Mouse (Mus musculus) embryo, embryonic 9.5 days (tissue): ENCODE measurements around the gene Krt222.

ENCODE experiments used
- DNase-seq: peaks from one replicate; pipeline ENCODE4 v3.0.0-alpha.2; 2017; ENCODE audit errors: extremely low spot score

Gene Krt222

DNA sequence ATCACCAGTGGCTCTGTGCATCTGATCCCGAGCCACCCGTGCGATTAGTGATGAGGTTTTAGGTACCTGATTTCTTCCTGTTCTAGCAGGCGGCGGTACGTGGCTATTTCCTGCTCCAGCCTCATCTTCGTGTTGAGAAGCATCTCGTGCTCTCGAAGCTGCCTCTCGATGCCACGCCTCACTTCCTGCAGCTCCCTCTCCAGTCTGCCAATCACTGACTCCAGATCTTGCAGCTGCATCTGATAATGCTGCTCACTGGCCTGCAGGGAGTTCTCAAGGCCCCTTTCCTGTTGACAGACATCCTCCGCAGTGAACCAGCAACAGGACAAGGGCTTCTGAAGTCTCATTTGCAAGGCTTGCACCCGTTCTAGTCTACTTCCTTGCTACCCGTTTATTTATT lies 5.4 kb downstream of the Krt222 start:
- DNase-seq = no peak

DNA sequence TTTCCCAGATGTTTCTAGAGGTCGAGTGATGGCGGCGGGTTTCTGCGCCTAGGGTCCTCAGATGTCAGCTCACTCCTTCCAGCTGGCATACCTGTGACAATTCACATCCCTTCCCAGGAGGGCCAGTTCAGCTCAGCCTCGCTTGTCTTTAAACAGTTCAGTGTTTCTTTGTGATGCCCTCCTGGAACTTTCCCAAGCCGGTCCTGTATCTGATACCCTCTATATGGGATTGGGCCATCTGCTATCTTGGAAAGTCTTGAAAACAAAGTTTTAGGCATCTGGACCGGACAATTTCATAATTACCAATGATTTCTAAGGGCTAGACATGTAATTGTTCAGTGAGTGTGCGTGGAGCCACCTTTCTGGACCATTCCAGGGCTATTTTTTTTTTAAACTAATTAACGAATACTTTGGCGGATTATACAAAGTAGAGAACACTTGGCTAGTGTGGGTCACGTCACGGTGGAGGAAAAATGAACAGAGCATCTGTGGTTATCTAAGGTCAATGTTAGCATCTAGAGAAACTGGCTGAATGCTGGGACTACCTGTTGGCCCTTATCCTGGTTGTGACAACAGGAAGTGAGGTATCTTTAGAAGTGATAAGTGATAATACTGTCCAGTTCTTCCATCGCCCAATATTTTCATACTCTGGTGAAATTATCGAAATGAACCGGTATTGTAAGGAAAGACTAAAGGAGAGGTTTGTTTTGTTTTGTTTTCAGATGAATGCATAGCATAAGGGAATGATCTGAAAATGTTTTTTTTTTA lies 12.7 kb downstream of the Krt222 start:
- no peak for DNase-seq

DNA sequence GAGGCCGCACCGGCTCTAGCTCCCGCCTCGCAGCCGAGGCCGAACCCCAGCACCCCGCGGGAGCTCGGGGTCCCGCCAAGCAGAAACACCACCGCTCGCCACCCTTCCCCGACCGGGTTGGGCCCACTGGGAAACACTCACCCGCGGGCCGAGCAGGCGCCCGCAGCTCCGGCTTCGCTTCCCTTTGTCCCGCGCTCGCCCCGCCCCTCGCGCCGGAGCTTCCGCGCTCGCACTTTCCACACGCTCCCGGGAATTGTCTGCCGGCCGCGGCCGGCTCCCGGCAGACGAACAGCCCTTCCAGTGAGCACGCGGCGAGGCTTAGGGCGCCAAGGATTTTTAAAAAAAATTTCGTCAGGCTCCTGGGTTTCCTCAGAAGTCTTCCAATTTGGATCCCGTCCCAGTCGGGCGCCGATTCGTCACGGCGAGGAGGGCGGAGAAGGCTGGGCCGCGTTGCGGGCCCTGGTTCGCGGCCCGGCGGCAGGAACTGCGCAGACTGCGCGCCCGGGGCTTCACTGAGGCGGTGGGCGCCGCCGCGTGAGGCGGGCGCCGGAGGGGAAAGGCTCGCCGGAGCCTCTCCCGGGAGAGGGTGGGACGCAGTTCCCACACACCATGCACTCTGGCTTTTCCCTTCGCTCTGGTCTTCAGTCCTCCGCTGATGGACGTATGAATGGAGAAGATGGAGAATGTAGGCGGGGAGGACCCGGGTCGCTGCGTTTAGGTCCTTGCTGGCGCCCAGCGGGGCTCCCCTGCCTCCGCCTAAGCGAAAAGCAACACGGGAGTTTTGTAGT lies 13.4 kb downstream of the Krt222 start, which contains the start of gene Smarce1:
Smarce1 (minus strand) TSS at position 757 of the 788 bp plus-strand sequence.
- DNase-seq = peak; percentile 88

DNA sequence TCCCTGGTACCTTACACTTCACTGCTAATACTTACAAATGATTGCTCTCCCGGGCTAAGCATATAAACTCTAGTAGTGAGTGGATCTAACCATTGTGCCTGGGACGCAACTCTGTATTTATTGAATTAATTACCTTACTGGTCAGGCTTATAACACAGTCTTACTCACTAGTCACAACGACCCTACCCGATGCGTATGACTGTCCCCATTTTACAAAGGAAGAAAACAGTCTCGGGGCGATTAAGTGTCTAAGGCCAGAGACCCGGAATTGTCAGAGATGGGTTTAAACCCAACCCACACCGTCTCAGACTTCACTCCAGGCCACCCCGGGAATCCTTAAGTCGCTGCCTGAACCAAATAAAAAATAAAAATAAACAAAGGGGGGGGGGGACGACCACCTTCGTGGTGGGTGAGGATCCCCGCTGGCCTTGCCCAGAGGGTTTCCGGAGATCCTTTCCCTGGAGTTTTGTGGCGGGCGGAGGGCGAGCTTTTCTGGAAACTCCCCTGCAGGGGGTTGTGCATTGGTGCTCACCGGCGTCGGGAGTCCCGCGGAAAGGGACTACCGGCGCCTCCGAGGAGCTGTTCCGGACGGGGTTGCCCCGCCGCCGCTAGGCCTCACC lies 14.1 kb downstream of the Krt222 start:
- no peak for DNase-seq

DNA sequence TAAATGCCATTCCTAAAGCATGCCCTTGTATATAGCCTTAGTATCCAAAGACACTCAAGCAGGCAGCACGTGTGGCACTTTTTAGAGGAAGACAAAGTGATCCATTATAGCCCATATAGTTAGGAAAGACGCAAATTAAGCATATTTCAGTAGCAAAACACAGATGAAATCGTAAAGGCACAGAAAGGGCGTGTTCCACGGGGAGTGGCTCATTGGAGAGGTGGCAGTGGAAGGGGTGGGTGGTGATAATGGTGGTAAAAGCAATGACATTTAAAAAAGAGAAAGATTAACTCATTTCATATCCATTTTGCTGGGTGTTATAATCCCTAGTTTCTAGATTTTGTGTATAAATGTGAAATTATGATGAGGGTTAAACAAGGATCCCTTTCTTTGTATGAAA lies 17.6 kb downstream of the Krt222 start:
- no peak for DNase-seq

DNA sequence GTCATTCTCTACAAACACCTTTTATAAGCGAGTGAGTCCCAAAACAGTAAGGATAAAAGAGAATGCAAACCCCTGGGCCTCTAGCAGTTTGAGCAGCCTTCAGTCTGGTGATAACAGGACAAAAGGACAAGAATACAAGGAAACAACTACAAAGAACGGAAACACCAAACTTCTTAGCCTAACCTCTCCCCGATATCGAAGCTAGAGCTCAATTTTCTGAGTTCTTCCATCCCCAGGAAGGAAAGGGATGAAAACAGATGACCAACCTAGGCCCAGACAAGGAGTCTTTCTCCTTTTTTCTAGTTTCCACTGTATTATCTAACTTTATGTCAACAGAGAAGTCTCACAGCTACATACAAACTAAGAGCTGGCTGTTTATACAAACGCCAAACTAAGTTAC lies 20.6 kb downstream of the Krt222 start:
- DNase-seq = no peak

DNA sequence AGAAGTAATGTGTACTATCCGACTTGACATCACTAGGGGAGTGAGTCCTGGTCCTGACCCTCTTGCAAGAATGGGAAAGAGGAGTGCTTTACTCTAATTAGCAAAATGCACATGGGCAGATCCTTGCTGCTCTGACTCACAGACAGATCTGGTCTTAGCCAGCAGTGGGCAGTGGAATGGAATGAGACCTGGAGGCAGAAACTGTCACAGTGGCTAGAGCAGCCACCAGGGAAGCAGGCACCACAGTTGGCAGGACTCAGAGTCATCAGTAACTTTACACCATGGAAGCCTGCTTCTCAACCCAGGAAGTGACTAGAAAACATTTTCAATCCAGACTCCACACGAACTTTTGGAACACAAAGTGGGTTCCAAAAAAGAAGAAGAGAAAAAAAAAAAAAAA lies 22.1 kb downstream of the Krt222 start:
- DNase-seq = no peak

DNA sequence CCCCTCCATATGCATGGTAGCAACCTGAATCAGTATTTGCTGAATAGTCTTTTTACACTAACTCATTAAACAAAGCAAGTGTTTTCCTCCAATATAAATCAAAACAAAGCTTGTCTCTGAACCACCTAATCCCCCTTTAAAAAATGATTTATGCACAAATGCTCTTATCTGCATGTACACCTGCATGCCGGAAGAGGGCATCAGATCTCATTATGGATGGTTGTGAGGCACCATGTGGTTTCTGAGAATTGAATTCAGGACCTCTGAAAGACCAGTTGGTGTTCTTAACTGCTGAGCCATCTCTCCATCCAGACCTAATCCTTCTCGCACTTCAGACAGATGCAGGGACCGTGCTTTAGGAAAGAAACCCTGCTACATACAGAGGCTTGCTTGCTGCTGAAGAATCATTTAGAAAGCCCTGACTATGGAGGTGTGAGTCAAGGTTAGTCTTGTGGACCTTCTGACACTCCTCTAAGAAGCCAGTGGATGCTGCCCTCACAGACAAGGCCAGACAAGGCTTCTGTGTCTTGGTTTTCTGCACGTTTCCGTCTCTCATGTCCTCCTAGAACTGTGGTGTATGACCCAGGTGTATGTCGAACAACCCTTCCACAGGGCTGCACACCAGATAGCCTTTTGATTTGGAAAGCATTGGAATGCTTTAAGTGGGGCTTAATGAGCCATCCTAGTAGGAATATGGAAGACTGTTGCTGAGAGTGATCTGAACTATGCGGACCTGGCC lies 26.5 kb downstream of the Krt222 start:
- no peak for DNase-seq

DNA sequence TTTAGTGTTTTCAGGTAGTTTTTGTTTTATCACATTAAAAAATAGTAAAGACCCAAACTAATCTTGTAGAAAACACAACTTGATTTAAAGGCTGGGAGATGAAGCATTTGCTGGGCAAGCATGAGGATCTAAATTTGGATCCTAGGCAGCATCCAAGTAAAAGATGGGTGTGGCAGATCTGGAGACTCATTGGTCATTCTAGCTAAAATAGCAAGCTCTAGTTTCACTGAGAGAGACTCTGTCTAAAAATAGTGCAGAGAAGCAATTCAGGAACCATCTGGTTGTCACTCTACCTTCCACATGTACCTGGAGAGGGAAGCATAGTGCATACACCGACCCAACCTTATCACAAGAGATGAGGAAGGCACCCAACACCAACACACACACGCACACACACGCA lies 27.7 kb downstream of the Krt222 start:
- no peak for DNase-seq

DNA sequence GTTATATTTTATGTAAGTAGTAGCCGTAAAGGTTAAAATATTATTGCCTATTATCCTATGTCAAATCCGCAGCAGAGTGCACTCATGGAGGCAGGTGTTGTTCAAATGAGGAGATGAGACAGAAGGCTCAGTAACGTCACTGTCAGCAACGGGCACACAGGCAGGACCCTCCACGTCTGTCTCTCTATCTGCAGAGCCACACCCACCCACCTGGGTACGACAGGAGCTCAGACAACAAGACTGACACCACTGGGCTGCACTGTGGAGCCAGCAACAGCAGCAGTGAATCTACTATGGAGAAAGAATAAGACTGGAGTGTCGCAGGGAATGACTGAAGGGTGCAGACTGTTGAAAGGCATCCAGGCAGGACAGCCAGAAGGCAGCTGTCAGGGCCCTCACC lies 31.2 kb downstream of the Krt222 start:
- DNase-seq = no peak

DNA sequence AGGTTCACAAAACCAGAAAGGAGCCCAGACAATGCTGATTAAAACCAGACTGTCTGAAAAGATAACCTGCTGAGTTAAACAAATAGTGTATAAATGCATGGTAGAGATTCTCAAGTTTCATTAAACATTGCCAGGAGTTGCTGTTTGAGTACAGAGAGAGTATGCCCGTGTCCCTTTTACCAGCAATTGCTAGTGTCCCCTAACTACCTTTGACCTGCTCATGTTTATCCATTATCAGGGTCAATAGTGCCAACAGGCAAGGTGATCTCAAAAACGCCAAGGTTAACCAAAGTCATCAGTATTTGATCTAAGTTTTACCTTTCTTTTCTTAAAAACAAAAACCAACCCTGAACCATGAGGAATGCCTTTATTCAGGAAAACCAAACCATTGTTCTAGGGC lies 31.9 kb downstream of the Krt222 start:
- DNase-seq = no peak

DNA sequence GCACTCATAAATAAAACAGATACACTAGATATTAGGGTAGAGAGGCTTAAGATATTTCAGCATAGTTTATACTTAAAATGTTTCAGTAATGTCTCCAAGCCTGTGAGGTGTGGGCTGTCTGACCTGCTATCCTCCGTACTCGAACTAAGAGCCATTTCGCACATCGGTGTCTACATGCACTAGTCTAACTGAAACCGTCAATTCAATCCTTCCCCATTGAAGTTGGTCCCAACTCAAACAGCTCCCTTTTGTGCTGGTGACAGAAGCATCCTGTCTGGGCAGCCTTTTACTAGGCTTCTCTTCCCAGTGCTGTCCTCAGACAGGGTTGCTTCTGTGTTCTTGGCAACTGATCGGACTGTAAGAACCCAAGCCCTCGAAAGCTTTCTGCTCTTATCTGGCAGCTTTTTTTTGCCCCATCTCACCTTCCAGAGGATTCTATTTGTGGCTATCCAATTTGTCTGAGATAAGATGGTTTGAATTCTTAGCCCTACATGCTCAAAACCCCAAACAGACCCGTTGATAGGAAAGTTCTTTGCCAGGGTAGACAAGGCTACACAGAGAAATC lies 35.7 kb downstream of the Krt222 start:
- peak; percentile 14 for DNase-seq

DNA sequence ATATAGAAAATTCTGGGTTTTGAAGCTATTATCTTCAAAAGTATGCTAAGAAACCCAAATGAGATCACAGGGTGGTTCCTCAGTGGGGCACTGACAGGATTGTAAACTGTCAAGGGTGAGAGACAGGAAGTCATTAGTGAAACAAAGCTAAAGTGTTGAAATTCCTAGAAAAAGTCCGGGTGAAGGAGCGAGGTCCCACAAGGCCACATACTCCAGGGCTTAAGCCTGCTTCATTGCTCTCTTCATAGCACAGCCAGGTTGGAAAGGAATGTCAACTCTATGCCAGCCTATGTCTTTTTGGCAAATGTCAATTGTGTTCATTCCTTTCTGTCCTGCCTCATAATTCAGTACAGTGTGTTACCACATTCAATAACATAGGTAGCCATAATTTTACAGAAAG lies 36.4 kb downstream of the Krt222 start:
- DNase-seq = no peak

DNA sequence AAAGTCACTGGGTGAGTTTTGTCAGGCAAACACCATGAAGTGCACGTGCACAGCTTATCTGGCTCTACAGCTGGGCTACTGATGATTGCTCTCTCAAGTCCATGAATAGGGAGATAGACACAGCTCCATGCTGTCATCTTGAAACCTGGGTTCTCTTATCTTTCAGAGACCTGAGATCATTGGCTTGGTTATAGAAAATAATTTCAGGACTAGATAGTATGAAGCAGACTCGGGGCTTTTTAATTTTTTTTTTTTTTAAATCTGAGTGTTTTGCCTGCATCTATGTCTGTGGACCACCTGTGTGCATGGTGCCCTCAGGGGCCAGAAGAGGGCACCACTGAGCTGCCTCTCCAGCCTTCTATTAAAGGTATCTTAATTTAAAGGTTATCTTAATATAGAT lies 36.9 kb downstream of the Krt222 start:
- DNase-seq = peak; percentile 21

DNA sequence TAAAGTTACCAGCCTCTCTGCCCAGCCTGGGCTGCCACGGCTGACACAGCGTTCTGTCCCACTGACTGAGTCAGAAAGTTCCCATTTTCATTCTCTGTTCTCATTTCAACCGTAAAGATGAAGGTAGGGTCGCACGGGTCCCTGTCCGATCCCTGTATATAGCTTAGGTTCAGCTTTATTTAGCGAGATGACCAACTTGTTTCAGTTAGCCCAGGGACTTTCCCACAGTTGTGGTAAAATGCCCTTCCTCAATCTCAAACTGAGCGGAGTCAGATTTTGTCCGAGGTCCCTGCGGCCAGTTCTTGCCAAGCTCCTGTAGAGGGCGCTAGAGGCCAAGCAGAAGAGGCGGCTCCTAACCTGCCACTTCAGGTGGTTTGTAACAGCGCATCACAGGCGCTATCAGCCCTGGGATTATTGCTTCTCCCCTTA lies 54.7 kb downstream of the Krt222 start:
- DNase-seq = peak; percentile 46

DNA sequence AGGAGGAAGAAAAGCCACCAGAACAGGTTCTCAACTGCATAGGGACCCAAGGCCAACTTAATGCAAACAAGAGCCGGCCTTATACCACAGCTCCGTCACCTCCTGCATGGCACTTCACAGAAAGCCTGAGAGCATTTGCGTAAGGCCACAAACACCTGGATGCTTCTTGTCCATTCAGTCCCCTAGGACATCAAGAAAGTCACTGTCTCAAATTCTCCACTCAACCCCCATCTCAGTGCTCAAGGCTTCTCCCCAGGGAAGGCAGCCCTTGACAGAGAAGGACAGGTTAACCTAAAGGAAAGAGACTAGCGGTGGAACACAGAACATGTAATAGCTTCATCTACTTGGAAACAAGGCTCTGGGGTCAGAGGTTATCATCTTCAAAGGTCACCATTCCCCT lies 56.5 kb downstream of the Krt222 start:
- DNase-seq = no peak

DNA sequence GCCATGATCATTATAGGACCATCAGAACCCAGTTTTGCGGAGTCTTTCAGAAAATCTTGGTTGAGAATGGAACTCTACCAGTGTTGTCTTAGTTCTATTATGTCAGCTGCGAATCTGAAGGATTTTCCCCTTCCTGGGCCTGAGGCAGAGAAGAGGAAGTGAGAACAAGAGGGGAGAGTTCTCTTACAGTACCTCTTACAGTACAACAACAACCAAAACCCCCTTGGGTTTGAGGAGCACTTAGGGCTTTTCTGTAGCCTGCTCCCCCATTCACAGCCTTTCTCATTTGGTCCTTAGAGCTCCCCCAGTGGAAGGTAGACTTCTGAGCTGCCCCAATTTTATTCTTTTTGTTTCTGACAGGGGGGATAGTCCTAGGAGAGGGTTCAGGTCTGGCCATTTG lies 57.0 kb downstream of the Krt222 start:
- no peak for DNase-seq
